Mouse (Mus musculus) v-Abl transformed pro-B cells (cell line): Measurements from ENCODE around the gene Dagla.

Experiments
- in situ Hi-C, 2 experiments: fragments of 400-800 bp; cut with MboI; formaldehyde crosslinking; loops; one replicate each; pipeline ENCODE4 v1.15.1; 2025; ENCODE audit not compliant: unreplicated experiment in 2 of 2

The Dagla gene

DNA sequence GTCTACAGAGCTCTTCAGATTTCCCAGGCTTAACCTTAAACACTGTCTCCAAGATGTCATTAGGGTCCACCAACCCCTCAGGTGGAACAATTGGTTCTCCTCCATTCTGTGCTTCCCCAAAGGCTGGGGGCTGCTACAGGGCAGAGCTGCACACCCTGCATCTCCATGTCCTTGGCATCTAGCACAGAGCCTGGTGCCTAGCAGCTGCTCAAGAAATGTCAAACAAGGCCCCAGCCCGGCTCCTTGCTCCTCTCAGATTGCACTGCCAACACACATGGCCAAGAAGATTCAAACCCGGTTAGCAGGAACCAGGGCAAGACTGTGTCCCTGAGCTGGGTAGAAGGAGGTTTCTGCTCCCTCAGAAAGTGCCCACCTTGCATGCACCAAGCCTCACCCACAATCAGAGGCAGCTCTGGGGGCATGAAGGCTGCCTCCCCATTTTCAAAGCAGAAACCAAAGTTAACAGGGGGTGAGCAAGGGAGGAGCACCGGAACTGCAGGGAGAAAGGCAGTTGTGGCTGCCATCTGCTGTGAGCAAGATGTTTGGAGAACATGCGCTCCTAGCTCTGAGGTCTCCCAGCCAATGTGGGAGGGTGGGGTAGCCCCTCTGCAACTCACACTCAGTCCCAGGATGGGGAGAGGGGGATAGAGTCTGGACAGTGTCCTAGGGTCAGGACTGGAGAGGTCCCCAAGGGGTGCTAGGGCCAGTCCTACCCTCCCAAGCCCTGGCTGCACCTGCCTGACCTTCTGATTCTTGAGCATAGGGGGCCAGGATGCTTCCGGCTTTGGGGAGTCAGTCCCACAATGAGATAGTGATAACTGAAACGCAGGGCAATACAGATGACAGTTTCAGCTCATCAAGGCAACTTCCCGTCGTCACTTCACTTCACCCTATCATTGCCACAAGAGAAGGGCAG is 16.3 kb downstream of the Dagla start:
- in situ Hi-C loops = no loop called here

DNA sequence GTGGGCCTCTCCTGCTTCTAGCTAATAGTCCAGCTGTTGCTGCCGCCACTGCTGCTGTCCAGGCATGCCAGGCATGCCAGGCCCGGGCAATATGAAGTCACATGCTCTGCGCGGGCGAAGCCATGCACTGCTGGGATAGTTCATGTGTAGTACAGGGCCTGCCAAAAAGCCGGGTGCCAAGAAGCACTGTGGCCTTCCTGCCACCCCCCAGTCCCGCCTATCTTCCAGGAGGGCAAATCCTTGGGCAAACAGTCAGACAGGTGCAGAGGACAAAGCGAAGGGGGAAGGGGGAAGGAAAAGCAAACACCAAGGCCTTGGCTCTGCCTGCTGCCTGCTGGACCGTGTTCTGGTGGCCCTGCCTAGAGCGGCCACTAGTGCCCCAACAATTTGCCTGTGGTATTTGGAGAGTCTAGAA is 18.2 kb downstream of the Dagla start:
- in situ Hi-C loops = no loop called here

DNA sequence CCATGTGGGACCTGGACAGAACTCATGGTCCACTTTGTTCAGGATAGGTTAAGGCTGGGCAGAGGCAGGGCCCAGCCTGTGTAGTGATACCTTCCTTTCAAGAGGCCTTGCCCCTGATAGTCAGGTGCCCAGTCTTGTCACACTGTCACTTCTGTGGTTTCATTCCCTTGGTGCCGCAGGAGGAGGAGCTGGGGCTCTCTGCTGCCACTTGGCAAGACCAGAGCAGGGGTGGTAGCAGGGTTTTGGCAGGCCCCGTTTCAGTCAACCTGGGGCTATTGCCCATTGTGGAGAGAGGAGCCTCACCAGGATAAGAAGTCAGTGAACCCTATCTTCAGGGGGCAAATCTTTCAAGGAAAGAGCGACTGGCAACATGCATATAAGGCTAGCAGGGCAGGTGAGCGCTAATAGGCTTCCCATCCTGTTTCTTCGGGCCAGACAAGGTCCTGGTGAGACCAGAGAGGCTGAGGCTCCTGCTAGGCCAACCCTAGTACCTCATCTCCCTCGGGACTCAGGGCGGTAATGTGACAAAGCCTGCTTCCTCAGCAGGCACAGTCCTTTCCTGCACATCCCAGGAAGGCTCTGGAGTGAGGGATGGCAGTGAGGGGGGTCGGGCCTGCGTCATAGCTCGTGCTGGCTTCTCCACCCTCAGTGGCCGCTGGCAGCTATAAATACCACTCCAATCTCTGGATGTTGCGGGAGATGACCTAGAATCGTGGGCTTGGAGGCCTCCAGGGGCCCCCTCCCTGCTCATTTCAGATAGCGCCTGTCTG is 23.7 kb downstream of the Dagla start:
- in situ Hi-C loops = no loop called here

DNA sequence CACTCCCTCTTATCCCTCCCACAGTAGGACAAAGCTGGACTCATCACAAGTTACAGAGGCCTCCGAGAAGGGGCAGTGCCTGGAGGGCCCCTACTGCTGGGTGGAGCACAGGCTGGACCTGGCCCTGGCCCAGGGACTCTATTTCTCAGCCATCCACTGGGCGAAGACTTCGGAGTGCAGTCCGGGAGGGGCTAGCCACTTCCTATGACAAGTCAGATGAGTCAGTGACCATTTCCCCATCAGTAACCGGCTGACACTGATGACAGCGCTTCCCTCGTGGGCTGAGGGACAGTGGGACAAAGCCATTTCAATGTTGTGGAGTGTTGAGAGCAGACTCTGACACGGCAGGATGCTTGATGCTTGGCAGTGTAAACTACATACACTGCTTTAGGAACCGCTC is 25.0 kb downstream of the Dagla start:
- in situ Hi-C loops = no loop called here

DNA sequence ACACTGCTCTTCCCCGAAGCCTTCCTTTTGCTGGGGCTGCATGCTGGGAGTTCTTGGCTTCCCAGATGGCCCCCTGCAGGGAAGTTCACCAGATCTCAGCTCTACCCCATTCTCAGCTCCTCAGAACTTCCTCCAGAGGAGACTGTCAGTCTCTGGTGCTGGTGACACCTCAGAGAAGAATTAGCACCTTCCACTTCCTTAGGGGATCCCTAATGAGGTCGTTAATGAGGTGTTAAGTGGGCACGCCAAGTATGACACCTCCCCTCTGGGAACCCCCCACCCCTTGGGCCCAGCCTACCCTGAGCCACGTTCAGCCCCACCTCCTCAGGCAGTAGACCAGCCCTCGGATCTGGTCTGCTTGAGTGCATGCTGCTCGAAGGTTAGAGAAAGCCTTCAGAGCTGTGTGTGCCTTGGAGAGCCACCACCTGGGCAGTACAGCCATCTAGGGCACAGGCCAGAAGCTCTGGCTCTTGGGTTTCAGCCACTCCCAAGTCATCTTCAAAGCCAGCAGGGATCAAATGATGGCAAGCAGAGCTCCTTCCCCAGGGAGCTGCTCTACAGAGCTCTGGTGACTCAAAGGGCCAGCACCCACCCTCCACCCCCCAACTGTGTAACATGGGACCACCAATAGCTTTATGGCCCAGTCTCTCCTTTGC is 25.9 kb downstream of the Dagla start:
- in situ Hi-C loops = no loop called here

DNA sequence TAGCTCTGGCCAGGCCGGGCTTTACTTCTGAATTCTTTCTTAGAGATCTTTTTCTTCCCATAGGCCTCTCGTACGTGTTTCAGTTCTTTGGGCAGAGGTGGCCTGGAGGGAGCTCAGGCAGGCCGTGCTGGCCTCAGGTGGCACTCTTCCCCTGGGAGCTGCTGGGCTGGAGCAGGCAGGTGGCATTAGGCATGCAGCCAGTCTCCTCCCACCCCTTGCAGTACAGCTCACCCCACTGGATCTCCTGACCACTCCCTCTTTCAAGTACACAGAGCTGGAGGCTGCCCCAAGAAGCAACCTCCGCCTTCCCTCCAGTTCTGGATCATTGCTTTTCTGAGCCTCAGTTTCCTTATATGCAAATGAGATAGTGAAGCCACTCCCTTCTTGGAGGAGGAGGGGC is 26.9 kb downstream of the Dagla start:
- in situ Hi-C loops = no loop called here

DNA sequence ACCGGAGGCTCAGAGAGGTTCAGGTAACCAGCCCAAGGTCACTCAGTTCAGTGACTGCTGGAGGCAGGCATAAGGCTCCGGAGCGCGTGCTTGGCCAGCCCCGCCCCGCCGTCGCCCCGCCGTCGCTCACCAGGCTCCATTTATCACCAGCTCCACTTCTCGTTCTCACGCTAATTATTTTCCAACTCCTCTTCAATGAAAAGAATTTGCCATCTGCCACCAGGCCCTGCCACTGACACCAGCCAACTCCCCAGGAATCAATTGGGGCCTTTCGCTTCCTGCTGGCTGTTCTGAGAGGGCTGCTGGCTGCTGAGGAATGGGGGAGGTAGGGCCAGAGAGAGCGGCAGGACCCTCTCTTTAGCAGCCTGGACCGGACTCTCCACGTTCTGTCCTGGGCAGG is 27.3 kb downstream of the Dagla start:
- in situ Hi-C loops = no loop called here

DNA sequence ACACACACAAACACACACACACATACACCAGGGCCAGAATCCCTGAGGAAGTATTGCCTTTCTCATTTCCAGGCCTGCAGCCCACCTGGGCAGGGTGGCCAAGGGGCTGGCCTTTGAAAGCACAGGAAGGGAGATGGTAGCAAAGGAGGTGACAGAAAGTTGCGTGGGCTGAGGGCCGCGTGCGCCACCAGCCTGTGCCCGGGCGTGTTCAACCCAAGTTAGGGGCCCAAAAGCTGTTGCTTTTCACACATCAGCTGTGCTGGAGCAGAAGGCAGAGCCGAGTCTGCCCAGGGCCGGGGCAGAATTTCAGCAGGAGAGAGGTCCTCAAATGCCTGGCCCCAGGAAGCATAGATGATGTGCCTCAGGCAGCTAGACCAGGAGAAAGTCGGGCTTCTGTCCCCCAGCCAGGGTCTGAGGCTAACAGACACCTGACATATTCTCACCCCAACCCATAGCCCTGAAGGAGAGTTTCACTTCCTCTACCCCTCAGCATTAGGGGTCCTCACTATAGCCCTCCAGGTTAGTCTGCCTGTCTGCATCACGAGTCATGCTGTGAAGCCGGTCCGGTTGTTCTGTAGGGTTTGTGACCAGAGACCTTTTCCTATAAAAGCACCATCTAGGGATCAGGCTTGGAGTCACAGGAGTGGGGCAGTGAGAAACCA is 28.1 kb downstream of the Dagla start:
- in situ Hi-C loops = no loop called here

DNA sequence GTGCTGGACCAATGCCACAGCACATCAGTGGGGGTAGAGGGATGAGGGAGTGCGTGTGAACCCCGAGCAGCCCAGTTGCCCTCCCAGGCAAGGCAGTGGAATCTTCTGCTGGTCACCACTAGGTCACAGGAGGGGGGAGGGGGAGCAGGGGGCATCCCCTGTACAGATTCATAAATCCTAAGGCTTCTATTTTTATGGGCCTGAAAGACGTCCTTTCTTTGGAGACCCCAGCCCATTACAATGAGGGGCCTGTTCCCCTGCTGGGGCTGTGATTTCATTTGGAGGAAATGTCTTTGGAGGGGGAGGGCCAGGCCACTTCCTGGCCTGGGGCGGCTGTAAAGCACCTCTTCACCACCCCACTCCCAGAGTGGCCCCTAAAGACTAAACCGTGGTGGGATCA is 30.6 kb downstream of the Dagla start:
- in situ Hi-C loops = loop anchor here in 1 of 2 experiments (25.0 kb wide), 1 partner anchor 363 kb away; the partner anchor contains the start of gene Vwce

DNA sequence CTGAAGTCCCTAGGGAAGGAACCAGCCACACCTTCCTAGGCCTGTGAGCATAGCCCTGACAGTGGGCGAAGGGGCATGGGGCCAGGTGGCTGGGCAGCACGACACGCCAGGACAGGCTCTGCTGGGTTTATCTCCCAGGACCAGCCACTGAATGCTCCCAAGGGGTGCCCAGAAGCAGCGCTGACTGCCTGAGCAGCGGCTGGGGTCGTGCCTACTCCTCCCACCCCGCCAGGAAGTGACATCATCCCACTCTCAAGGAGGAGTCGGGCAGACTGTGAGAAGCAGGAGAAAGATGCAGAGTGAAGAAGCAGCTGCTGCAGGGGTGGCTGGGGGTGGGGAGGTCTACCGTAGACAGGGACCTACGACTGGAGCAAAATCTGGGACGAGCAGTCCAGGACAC is 31.9 kb downstream of the Dagla start:
- in situ Hi-C loops = loop anchor here in 1 of 2 experiments (25.0 kb wide), 1 partner anchor 365 kb away; the partner anchor contains the start of gene Vwce

DNA sequence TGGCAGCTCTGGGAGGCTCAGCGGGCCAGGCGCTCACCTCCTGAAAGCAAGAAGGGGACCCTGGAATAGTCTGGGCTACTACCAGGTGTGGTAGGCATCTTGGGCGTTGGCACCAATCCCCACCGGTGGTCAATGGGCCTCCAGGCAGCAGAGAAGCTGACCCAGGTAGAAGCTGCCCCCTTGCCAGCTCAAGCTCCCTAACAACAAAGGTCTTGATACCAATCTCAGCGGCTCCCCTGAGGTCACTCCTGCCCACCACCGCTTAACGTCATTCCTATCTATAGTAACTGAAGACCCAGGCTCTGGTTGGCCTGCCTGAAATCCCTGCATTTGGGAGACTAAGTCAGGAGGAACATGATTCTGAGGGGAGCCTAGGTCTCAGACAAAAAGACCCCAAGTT is 33.1 kb downstream of the Dagla start:
- in situ Hi-C loops = loop anchor here in 1 of 2 experiments (25.0 kb wide), 1 partner anchor 366 kb away; the partner anchor contains the start of gene Vwce

DNA sequence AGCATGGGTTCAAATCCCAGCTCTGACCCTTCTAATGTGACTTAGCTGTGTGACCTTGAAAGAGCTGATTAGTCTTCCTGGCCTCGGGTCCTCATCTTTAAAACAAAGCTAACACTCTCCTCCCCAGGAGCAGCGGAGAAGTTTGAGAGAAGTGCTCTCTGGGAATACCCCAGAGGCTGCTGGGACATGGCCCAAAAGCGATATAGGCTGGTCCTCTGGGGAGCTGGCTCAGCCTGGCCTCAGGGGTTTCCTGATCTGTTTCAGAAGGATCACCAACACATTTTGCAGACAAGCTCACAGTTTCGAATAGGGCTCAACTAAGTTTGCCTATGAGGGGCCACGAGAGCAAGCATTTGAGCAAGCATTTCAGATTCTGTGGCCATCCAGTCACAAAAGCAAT is 34.3 kb downstream of the Dagla start:
- in situ Hi-C loops = loop anchor here in 1 of 2 experiments (25.0 kb wide), 1 partner anchor 367 kb away; the partner anchor contains the start of gene Vwce

DNA sequence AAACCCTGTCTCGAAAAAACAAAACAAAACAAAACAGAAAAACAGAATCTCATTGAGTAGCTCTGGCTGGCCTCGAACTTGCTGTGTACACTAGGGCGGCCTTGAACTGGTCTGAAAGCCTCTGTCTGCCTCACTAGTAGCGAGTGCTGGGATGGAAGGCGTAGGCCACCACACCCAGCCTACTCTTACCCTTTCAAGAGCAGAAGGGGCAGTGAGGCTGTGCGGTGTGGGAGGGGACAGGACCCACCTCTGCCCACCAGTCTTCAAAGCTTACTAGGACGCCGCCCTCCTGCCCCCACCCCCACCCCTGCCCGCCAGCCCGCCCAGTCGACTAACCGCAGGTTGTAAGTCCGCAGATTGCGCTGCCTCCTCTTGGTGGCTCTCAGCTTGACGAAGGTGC is 35.8 kb downstream of the Dagla start:
- in situ Hi-C loops = loop anchor here in 1 of 2 experiments (10.0 to 25.0 kb wide), 2 partner anchors 236 to 368 kb away; partner anchors contain the start of gene Vwce

DNA sequence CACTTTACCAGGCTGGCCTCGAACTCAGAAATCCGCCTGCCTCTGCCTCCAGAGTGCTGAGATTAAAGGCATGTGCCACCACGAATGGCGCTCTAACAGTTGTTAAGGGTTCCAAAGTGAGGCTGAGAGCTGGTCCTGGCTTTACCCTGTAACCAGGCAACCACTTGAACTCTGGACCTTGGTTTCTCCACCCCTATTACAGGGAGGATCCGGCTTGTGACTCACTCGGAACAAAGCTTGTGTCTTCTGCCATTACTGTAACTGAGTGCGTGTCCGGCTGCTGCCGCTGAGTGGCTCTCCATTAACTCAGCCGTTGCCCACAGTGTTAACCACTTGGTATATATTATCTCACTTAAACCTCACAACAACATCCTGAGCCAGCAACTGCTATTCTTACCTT is 36.7 kb downstream of the Dagla start:
- in situ Hi-C loops = loop anchor here in 1 of 2 experiments (10.0 to 25.0 kb wide), 2 partner anchors 237 to 369 kb away; partner anchors contain the start of gene Vwce

DNA sequence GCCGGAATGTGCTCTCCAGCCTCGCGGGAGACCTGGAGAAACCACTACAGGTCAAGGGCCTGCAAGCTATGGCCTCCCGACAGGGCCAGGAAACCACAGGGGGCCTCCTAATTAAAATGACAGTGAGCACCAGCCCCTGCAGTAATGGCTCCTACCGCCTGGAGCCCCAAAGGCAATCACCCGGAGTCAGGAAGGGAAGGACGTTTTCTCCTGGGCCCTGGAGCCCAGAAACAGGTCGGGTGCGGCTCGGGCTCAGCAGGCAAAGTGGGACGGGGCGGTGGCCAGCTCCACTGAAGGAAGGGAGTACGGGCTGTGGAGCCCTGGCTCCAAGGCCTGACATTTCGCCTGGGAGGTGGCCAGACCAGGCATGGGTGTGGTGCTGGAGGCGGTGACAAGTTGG is 37.6 kb downstream of the Dagla start:
- in situ Hi-C loops = loop anchor here in 1 of 2 experiments (10.0 to 25.0 kb wide), 2 partner anchors 238 to 370 kb away; partner anchors contain the start of gene Vwce

DNA sequence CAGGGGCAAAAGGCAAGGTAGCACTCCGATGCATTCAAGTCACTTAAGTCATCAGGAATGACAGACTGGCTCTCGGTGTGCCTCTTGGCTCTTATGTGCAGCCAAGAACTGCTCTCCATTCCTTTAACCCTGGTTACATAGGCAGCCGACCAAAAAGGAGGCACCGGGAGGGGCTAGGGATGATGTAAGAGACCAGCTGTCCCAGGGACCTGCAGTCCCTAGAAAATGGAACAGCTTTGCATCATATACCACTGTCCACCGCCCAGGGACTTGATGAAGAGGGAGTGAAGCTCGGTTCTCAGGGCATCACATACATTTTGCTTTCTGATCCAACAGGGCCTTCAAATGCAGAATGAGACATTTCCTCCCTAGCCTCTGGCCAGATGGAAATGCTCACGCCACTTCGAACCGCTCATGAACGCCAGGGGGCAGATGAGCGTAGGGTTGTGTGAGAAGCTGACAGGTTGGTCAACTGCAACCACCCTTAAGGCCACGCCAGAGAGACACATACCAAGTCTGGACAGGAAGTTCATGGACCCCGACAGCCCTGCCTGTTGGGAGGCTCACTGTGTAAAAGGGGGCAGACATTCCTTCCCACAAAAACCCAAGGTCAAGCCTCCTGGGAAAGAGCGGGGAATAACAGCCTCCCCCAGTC is 38.4 kb downstream of the Dagla start:
- in situ Hi-C loops = loop anchor here in 1 of 2 experiments (10.0 to 25.0 kb wide), 2 partner anchors 238 to 371 kb away; partner anchors contain the start of gene Vwce

DNA sequence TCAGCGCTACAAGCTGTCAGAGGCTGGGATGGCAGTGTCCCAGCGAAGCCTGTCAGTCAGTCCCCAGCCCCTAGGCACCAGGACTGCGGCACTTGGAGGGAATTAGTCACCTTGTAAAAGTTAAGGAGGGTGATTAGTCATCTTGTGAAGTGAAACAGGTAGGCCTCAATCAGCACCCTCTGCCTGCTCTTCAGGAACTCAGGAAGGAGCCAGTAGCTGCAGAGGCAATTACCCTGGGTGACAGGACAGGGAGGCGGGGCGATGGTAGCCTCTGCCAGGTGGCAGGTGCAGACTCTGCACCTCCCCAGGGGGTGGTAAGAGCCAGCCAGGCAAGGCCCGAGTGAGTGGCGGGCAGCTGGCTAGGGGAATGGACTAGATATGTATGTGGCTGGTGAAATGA is 43.3 kb downstream of the Dagla start:
- in situ Hi-C loops = loop anchor here in 1 of 2 experiments (10.0 to 25.0 kb wide), 2 partner anchors 243 to 376 kb away; partner anchors contain the start of gene Vwce

DNA sequence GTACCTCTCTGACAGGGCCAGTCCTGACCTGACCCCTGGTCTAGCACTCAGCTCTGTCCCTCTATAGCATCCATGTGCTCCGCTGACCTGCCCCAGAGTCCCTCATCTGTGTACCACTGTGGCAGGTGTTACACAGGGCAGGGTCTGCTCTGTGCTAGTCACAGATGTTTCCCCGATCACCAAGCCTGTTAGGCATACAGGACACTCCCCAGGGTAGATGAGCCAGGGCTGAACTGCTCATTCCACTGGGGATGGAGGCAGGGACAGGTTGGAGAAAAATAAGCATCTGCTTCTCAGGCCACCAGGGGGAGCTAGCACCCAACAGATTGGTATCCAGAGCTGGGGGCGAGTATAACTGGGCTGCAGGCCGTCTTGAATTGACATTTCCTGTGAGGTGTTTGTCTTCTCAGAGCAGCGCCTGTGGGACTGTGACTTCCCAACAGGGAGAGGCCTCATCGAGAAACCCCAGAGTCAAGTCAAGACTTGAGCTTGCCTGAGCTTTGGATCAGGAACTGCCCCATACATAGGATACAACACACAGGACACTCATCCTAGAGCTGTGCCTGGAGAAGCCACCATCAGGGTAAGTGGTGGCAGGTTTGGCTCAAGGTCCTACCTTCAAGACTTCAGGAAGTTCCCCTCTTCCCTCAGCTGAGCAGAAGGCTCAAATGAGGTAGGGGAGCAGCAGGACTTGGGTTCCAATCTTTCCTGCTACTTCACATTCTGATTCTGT is 46.2 kb downstream of the Dagla start:
- in situ Hi-C loops = loop anchor here (5.0 to 25.0 kb wide), 4 partner anchors 49 to 379 kb away; partner anchors contain the start of gene Vwce (in 1 of the 2)
